Mouse (Mus musculus): ENCODE data around the gene Abi1.
"Not testable (repeated sequence)": the region's sequence is repeated elsewhere in the genome, so short reads cannot be mapped to it uniquely, and the experiment has no call there.

The Abi1 gene

GRCm38 (mm10) chr2:23030631-23031030, 9.4 kb downstream of the Abi1 start:
- no peak for DNase-seq

- no peak for DNase-seq
Measured at GRCm38 (mm10) chr2:23028826-23029225, 11.2 kb downstream of the Abi1 start.

- no peak for DNase-seq
Measured at GRCm38 (mm10) chr2:23026379-23026778, 13.7 kb downstream of the Abi1 start.

DNA sequence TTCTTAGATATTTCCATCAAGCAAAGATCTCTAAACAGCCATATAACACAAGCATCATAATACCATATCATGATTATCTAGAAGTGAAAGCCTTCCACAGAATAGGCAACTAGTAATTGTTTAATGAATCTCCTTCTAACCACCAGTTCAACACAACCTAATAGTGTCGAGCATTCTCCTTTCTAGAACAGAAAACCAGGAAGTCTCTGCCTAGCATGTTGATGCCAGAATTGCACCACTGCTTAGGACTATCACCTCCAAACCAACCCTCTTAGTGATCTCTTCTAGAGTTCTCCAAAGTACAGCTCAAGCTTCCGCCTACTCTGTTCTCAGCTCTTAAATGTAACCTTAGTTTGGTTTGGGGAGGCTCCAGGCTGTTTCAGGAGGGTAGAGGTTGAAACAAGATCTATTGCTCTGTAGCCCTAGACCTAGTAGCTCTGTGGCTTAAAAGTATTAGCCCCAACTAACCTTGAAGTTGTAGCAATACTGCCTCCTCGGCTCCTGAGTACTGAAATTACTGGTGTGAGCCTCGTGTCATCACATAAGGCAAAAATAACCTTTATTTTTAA, 16.2 kb downstream of the Abi1 start:
- DNase-seq = no peak

GRCm38 (mm10) chr2:23023023-23023422, 17.0 kb downstream of the Abi1 start:
- no peak for DNase-seq

DNA sequence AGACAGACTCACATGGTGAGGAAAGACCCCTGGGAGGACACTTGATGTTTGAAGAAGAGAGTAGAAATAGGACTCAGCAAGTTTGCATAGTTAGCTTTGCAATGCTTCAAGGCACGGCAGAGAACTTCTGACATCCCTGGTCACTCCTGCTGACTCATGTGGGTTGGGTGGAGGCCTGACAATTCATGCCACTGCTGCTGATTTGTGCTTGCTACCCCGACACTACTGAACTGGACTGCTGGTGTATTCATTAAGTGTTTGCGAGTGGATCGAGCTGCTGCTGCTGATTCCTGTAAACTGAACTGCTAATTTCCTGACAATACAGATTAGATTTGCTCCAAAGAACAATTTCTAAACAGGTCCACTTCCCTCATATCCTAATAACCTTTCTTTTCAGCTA, 18.3 kb downstream of the Abi1 start:
- no peak for DNase-seq

GRCm38 (mm10) chr2:23021320-23021719, 18.7 kb downstream of the Abi1 start:
- no peak for DNase-seq

GRCm38 (mm10) chr2:23019170-23019569, 20.9 kb downstream of the Abi1 start:
- no peak for DNase-seq

DNA sequence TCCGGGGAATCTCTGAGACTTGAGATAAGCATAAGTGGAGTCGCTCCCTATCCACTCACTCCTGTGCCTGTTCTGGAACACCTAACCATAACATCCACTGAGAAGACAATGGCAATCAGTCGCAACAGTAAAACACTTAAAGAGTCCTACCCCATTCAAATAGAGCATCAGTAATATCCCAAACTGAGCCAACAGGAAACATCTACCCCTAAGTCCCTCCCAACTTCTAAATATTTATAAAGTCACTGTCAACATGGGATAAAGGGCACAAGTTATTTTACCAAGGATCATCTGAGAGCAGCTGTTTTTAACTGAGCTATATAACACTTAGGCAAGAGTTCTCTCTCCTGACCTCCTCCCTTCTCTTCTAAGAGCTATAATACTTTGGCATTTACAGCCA, 23.9 kb downstream of the Abi1 start:
- no peak for DNase-seq

- DNase-seq = no peak
Measured at GRCm38 (mm10) chr2:23015335-23015734, 24.7 kb downstream of the Abi1 start.

DNA sequence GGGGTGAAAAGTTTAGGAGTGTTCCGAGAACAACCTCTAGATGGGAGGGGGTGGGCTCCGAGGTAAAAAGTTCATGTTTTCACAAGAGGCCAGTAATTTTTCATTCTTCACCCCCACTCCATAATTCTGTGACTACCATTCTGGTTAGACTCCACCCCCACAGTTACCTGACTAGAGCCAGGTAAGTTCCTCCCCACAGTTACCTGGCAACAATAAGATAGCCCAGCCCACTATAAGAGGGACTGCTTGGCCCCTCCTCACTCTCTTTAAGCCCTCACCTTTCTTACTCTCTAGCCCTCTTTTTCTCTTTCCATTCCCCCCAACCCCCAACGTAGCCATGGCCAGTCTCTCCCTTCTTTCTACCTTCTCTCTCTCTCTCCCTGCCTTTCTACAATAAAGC, 25.1 kb downstream of the Abi1 start:
- DNase-seq = not testable (repeated sequence)

DNA sequence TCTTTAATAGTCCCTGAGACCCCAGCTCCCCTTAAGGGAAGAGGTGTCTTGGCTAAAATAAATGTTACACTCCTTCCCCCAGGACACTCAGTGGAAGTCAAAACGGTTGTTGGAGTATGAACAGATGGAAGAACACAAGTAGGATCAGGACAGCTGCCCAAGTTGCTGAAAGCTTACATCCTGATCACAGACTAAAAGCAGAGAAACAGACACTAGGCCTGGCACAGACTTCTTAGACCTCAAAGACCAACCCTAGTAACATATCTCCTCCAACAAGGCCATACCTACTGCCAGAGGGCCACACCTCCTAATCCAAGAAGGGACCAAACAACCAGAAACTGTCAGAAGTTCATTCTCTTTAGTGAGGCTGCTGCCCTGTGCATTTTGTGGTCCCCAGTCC, 31.8 kb downstream of the Abi1 start:
- DNase-seq = no peak

DNA sequence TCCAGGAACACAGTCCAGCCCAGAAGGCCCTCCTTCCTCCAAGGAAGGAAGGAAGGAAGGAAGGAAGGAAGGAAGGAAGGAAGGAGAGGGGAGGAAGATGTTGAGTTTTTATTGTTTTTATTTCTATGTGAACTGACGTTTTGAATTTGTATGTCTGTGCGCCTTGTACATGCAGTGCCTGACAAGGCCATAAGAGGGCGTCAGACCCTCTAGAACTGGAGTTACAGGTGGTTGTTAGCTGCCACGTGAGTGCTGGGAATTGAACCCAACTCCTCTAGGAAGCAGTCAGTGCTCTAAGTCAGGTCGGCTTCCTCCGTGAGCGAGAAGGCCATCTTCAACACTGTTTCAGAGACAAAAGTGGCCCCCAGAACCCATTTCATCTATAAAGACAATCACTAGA, 32.5 kb downstream of the Abi1 start:
- no peak for DNase-seq

GRCm38 (mm10) chr2:23007149-23007548, 32.9 kb downstream of the Abi1 start:
- no peak for DNase-seq

GRCm38 (mm10) chr2:23006219-23006618, 33.8 kb downstream of the Abi1 start:
- no peak for DNase-seq

- no peak for DNase-seq
Measured at GRCm38 (mm10) chr2:23002637-23003036, 37.4 kb downstream of the Abi1 start.

GRCm38 (mm10) chr2:22999620-23000019, 40.4 kb downstream of the Abi1 start:
- DNase-seq = no peak

- DNase-seq = no peak
Measured at GRCm38 (mm10) chr2:22998804-22999203, 41.2 kb downstream of the Abi1 start.

DNA sequence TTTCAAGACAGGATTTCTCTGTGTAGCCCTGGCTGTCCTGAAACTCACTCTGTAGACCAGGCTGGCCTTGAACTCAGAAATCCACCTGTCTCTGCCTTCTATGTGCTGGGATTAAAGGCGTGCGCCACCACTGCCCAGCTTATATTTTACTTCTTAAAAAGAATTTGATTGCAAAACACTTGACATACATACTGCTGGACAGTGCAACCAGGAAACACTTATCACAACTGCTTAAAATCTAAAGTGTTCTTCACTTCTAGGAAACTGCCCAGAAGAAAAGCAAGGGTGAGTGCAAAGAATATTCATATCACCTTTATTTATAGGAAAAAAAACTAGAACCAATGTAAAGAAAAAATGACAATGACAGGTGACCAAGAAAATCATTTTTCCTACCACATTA, 42.0 kb downstream of the Abi1 start:
- DNase-seq = no peak

- DNase-seq = no peak
Measured at GRCm38 (mm10) chr2:22996071-22996470, 44.0 kb downstream of the Abi1 start.

GRCm38 (mm10) chr2:22985973-22986657, 53.9 kb downstream of the Abi1 start:
- no peak for DNase-seq

DNA sequence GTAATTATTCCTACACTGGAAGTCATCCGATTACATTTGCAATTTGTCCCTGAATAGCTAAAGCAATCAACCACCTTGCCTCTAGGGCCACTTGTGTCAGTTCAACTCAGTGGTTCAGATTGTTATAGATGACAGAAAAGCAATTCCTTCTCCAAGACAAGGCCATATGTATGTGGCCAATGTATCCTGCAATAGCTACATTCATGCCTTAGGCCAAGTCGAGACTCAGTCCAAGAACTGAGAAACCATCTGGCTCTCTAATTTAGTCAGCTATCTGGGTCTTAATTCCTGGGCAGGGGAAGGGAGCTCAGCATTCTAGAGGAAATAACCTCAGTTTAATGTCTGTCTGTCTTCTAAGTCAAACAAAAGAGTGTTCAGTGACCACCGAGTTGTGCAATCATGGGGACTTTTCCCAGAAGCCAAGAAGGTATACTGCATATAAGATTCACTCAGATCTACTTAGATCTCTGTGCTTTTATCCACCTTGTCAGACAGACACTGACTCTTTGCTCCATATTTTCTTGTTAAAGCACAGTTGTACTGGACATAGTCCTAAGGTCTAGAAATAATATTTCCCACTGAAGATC, 62.6 kb downstream of the Abi1 start:
- no peak for DNase-seq

DNA sequence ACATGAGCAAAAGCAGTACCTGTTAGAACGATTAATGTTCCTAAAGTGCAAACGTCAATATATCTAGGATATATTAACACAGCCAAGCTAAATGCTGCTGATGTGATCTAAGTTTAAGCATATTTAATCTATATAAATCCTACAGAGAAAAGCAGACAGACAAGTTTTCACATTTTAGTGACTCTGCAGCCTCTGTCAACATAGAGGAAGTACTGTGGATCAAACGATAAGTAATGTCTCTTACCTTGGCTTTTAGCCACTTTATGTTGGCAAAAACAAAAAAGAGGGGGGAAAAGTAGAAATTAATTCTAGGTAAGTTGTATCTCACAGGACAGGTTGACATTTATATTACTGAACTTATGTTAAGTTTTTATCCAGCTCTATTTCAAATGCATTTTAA, 77.1 kb downstream of the Abi1 start:
- DNase-seq = no peak

DNA sequence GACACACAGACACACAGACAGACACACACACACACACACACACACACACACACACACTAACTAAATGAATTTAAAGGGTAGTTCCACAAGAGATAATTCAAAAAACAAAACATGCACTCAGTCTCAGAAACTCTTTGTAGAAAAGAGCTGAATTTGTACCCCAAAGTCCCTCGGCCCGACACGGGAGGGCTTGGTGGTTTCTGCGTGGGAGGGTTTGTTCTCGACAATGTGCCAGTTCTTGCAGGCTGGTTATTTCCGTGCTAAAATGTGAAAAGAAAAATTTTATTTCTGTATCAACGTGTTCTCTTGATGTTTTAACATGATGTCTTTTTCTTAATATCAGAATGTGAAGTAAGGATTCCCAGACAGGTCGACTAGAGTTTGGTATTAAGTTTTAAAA, 77.8 kb downstream of the Abi1 start:
- peak; percentile 11 to 17 for DNase-seq

GRCm38 (mm10) chr2:22961681-22962080, 78.4 kb downstream of the Abi1 start:
- DNase-seq = no peak

Data from thymus, postnatal 36 days (tissue).